23 mouse cellular contexts compared by ENCODE assay signal in the genomic region with DNA sequence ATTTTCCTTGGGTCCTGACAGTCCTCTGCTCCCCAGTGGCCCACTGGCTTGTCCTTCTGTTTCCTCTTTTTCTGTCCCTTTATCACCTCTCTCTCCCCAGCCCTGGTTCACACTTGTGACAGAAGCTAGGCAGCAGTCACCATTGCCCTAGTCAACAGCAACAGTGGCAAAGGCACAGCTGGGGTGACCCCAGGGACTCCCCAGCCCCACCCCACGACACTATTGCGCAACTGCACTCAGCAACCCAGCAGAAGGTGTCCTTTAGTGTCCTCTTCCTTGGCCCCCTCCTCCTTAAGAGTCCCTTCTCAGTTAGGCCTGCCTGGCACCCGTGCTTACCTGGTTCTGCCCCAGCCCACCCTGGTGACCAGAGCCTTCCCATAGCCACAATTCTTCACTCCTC. TPM values are rescaled to one million over a fixed set of nuclear protein-coding genes. Genes with fewer than 3 reads are reported as not detected.
DNase-seq lines count a peak whose midpoint lies in the region; ATAC-seq lines count a peak whose summit lies in the region.
"Had no signal": no experiment of that assay in that cellular context is flagged by ENCODE, and none has a peak within 500 bp of the region (broad histone marks: within the 10 kb centered on the region; RNA-seq: fewer than 3 reads in every experiment).

No protein-coding gene starts in this region.

- no peaks in the 10 kb centered on the region for H3K36me3 ChIP-seq in hindbrain, embryonic 13.5 days
- H3K36me3 ChIP-seq: embryonic facial prominence, embryonic 15.5 days; forebrain, embryonic 12.5 days; heart, embryonic 15.5 days; hindbrain, embryonic 10.5 days; hindbrain, embryonic 15.5 days had no signal

- H3K4me2 ChIP-seq in hindbrain, embryonic 13.5 days = no peak overlapping the region
- H3K4me2 ChIP-seq: embryonic facial prominence, embryonic 15.5 days; forebrain, embryonic 12.5 days; heart, embryonic 11.5 days; heart, embryonic 15.5 days; hindbrain, embryonic 15.5 days had no signal

- H3K27ac ChIP-seq in hindbrain, embryonic 13.5 days = no peak overlapping the region
- H3K27ac ChIP-seq: embryonic facial prominence, embryonic 15.5 days; forebrain, embryonic 12.5 days; heart, adult 2 months; heart, embryonic 15.5 days; hindbrain, embryonic 10.5 days; hindbrain, embryonic 15.5 days had no signal

- 0 out of 2 replicates have a peak, but pooled peaks have one; percentile 24 for ATAC-seq in megakaryocyte progenitor cell, adult 5-6 weeks (replicated peaks; ENCODE audit: poor library complexity)
- ATAC-seq in hindbrain, embryonic 13.5 days (ENCODE audit: low FRiP score) = no peak
- ATAC-seq: forebrain, postnatal 0 days; intestine, postnatal 0 days had no signal

- no peaks in the 10 kb centered on the region for H3K9me3 ChIP-seq in hindbrain, embryonic 13.5 days
- H3K9me3 ChIP-seq: embryonic facial prominence, embryonic 15.5 days; forebrain, embryonic 12.5 days; heart, embryonic 15.5 days; hindbrain, embryonic 10.5 days; hindbrain, embryonic 15.5 days had no signal

- H3K27me3 ChIP-seq in hindbrain, embryonic 13.5 days = 0 out of 2 replicates have a peak, but pooled peaks cover 6% of the 10 kb centered on the region
- H3K27me3 ChIP-seq: embryonic facial prominence, embryonic 15.5 days; forebrain, embryonic 12.5 days; hindbrain, embryonic 15.5 days had no signal

- no peak overlapping the region for H3K9ac ChIP-seq in hindbrain, embryonic 13.5 days
- H3K9ac ChIP-seq: embryonic facial prominence, embryonic 15.5 days; forebrain, embryonic 12.5 days; forebrain, postnatal 0 days; heart, embryonic 15.5 days; hindbrain, embryonic 15.5 days had no signal

- 82% methylated on average over 3 of the region's 3 CpGs for WGBS in hindbrain, embryonic 13.5 days

- DNase-seq in adrenal gland, postnatal 14 days = peak; percentile 22
- no peak for DNase-seq in adrenal gland, postnatal 10 days
- DNase-seq in 416B (ENCODE audit: low read depth) = peak; percentile 19
- peak; percentile 5 for DNase-seq in MEL-GATA-1-ER (ENCODE audit: extremely low read depth, low read depth)
- no peak for DNase-seq in left cerebral cortex, adult 11 months (ENCODE audit: low spot score)
- DNase-seq in frontal cortex, postnatal 25 days (ENCODE audit: low spot score in 2 of 2) = no peak
- DNase-seq: adrenal gland, postnatal 36 days; cerebellum, adult 2 months; cerebellum, postnatal 10 days; embryo, embryonic 11 days; forebrain, postnatal 0 days; gastrocnemius, postnatal 10 days; heart, adult 2 months had no signal

- no peak overlapping the region for H3K4me3 ChIP-seq in hindbrain, embryonic 13.5 days
- H3K4me3 ChIP-seq: embryonic facial prominence, embryonic 15.5 days; erythroblast, embryonic 14.5 days; forebrain, embryonic 12.5 days; heart, adult 2 months; heart, embryonic 15.5 days; hindbrain, embryonic 10.5 days; hindbrain, embryonic 15.5 days had no signal

- 0 out of 2 replicates have a peak, but pooled peaks cover 4% of the 10 kb centered on the region for H3K4me1 ChIP-seq in hindbrain, embryonic 13.5 days (replicated peaks)
- H3K4me1 ChIP-seq: forebrain, embryonic 12.5 days; hindbrain, embryonic 10.5 days; hindbrain, embryonic 15.5 days had no signal

RNA-seq across cellular contexts. Expression of a gene that starts 40.0 kb away (rescaled TPM):
- total RNA-seq in adrenal gland, postnatal 14 days (2021) = 36.8 and 37.0 TPM in 2 replicates
- 10 to 100 TPM; 31.3 to 32.4 TPM for total RNA-seq in adrenal gland, postnatal 10 days (2021)
- total RNA-seq in megakaryocyte progenitor cell, adult 5-6 weeks (2015) = 29.3 and 29.5 TPM in 2 replicates
- 112 and 156 TPM in 2 replicates for total RNA-seq in megakaryocyte progenitor cell, adult 5-6 weeks (2017)
- polyA plus RNA-seq in hindbrain, embryonic 13.5 days (2015; fragmentation: Nextera tagmentation; extraction: Ambion mirVana) = 42.7 and 45.2 TPM in 2 replicates

Comparison
In these comparisons a context has a peak if more than half of its experiments do, and no peak if none do; other contexts are left out.
1. DNase-seq: peak in adrenal gland, postnatal 14 days (single experiment), 416B (single experiment) and MEL-GATA-1-ER (single experiment); none in adrenal gland, postnatal 10 days (single experiment), left cerebral cortex, adult 11 months (single experiment) and frontal cortex, postnatal 25 days (0 of 2).